Mouse (Mus musculus): ENCODE data around the gene Mapre3.
A peak's percentile ranks its signal among the peaks of the same experiment; 100 is the strongest.
"Not testable (repeated sequence)": the region's sequence is repeated elsewhere in the genome, so short reads cannot be mapped to it uniquely, and the experiment has no call there.

The Mapre3 gene

GRCm38 (mm10) chr5:30824124-30824988 is 9.9 kb downstream of the Mapre3 start:
- no peak for DNase-seq

DNA sequence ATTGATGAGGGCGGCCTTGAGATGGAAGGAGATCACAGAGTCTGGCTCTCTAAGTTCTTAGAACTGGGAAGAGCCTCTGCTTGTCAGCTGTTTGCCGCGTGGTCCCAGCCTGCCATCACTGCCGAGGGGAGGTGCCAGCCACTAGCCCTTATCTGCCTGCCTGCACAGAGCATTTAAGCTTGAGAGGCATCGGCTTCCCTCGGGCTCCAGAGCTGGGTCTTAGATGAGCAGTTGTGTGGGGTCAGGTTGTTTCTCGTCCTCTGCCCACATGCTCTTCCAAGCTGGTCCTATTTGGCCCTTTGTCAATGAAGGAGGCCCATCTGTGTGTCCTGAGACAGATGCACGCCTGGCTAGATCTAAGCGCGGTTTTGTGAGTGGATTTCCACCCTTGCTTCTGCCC is 10.7 kb downstream of the Mapre3 start:
- no peak for DNase-seq

DNA sequence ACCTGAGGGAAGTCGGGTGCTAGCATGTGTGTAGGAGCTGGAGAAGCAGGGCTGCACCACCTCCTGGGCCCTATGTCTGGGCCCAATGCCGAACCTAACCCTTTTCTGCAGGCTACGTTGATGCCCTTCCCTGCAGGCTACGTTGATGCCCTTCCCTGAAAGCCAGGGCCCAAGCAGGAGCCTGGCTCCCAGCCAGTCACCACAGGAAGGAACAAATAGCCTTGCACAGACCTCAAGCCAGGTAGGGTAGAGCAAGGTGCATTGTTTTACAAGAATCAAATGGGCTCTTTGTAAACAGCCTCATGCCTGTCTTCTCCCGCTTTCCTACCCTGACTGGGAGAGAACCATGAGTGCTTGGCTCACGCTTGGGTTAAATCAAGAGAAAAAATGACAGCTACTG is 11.4 kb downstream of the Mapre3 start:
- no peak for DNase-seq

DNA sequence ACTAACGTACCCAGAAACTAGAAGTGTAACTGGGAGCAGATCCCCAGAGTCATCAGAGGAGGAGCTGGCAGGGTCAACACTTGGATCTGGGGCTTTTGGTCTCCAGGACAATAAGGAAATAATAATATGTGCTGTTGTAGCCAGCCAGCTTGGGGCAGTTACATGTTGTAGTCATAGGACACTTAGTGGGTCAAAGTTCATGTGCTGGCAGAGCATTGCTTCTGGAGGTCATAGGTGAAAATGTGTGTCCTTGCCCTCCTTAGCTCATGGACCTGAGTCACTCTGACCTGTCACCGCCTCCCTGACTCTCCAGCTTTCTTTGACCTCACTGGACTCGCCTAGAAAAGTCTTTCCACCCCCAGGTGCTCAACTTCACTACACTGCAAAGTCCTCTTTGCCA is 19.0 kb downstream of the Mapre3 start:
- DNase-seq = no peak

DNA sequence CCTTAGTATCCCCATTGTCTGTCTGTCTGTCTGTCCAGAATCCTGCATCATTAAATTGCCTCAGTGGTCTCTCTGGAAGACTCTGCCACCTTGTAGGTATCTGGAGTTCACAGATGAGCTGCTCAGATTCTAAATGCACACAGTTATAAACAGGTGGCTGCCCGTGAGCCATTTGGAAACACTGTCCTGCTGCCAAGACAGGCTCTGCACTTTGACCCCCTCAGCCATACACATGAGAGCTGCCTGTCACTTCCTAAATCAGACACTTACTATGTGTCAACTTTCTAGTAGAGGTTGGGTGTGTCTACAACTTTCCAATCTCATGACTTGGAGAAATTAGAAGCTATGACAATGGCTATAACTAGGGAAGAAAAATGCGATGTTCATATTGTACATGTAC is 25.3 kb downstream of the Mapre3 start:
- DNase-seq = no peak

GRCm38 (mm10) chr5:30841896-30842295 is 27.5 kb downstream of the Mapre3 start:
- DNase-seq = no peak

- peak; percentile 68 to 79 for DNase-seq
These were observed 35.6 kb downstream of the Mapre3 start for GRCm38 (mm10) chr5:30849891-30850555.

- DNase-seq = no peak
These were observed 36.1 kb downstream of the Mapre3 start for GRCm38 (mm10) chr5:30850556-30850925.

DNA sequence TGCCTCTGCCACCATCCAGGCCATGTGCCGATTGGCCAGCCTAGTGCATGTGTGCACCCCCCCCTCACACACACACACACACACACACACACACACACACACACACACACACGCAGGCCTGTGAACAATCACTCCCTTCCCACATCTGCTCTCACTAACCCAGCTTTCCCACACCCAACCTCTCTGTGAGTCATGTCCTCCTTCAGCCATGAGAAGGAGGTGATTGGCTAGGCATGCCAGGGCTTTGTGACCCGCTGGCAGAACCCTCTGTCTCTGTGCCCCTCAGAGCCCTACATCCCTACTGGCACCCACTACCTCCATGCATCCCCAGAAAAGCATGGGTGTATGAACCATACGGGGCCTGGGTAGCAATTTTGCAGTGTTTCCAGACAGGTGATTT is 39.1 kb downstream of the Mapre3 start:
- peak in 1 of 2 experiments; percentile 15 for DNase-seq

DNA sequence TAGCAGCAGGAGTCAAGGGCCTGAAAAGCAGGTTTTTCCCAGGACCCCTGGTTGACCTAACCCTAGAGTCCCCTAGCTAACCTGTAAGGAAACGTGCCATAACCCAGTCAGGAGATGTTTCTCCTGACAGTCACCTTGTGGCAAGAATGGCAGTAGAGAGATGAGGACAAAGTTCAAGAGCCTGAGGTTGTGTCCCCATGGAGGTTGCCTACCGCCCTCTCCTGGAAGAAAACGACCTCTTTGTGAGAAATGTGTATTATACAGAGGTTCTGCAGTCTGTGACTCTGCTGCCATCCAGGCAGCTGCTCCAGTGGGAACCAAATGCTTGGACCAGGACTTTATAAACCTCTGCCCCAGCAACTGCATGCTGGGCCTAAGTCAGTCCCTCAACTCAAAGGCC is 41.2 kb downstream of the Mapre3 start:
- peak in 1 of 2 experiments; percentile 16 for DNase-seq

- DNase-seq = no peak
These were observed 41.7 kb downstream of the Mapre3 start for GRCm38 (mm10) chr5:30856124-30856523.

DNA sequence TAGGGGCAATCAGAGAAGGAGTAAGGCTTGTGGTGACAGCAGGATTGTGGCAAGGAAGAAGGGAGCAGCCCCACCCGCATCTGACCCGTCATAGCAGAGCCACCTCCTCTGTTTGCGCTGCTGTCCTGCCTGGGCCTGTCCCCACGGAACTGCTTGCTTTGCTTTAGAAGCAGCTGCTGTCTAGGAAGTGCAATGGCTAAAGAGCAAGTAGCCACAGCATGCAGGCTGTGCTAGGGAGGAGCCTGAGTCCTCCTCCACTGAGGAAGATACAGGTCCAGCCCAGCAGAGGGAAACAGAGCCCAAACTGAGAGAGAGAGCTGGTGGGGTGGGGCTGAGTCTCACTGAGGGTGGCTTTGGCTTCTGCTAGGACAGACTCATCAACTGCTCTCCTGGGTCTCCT is 49.4 kb downstream of the Mapre3 start:
- peak in 1 of 2 experiments; percentile 45 for DNase-seq

DNA sequence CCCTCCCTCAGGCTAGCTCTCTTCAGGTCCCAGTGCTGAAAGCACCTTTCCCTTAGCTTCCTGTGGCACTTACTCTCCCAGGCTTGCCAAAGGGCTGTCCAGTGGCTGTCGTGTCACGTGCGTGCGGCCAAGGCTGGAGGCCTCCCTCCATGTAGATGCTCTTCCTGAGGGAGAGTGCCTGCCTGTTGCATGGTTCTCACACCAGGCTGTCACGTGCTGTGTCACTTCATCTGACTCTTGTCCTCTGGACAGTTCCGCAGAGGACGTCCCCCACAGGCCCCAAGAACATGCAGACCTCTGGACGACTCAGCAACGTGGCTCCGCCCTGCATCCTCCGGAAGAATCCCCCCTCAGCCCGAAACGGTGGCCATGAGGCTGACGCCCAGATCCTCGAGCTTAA is 49.9 kb downstream of the Mapre3 start:
- no peak for DNase-seq

DNA sequence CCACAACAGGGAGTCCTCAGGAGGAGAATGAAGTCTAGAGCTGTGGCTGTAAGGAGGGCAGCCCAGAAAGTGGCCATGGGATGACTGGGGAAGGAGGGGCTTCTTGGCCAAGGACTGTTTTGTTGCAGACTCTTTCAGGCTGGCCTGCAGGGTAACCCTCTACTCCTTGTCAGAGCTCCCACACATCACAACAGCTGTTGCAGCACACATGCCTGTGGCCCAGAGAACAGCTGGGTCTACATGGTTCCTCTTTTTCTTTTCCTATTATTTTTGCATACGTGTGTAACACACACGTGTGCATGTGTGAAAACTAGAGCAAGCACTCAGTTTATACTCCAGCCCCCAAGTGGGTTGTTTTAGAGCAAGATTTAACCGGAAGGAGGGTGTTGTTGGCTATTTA is 52.4 kb downstream of the Mapre3 start:
- no peak for DNase-seq

- no peak for DNase-seq
These were observed 53.3 kb downstream of the Mapre3 start, which contains the start of gene Tmem214 for GRCm38 (mm10) chr5:30867712-30868111. TSS of gene Tmem214 (plus strand) at chr5:30868012.

- DNase-seq = peak in 1 of 2 experiments; percentile 20
These were observed 54.5 kb downstream of the Mapre3 start for GRCm38 (mm10) chr5:30868981-30869380.

GRCm38 (mm10) chr5:30869405-30870130 is 55.1 kb downstream of the Mapre3 start:
- peak; percentile 94 to 95 for DNase-seq

DNA sequence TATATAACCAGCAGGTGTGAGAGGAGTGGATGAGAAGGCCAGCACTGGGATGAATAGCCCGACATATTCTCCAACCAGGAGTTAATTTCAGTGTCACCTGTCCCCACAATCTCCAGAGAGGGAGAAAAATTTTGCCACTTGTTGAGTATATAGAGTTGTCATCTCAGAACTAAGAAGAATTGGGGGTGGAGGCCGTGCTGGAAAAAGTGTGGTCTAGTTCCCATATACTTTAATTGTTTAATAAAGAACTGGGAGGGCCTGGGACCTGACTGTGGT is 55.6 kb downstream of the Mapre3 start:
- no peak for DNase-seq

- no peak for DNase-seq
These were observed 58.1 kb downstream of the Mapre3 start for GRCm38 (mm10) chr5:30872574-30872973.

GRCm38 (mm10) chr5:30874365-30874764 is 59.9 kb downstream of the Mapre3 start:
- no peak for DNase-seq

- no peak for DNase-seq
These were observed 64.2 kb downstream of the Mapre3 start for GRCm38 (mm10) chr5:30878616-30879015.

DNA sequence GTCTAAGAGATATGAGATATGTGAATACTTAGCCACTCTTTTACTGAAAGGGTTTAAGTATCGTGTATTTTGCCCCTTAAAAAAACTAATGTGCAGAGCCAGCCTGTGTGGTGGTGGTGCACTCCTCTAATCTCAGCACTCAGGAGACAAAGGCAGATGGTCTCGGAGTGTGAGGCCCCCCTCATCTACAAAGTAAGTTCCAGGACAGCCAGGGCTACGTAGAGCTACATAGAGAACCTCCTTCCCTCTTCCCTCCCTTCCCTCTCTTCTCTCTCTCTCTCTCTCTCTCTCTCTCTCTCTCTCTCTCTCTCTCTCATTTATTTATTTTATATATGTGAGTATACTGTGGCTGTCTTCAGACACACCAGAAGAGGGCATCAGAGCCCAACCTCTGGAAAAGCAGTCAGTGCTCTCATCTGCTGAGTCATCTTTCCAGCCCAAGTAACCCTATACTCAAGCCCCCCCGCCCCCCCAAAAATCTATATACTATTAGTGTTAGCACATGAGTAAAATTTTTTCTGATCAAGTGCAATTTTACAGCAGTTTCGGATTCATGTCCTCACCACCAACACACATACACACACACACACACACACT is 65.0 kb downstream of the Mapre3 start:
- DNase-seq = no peak

DNA sequence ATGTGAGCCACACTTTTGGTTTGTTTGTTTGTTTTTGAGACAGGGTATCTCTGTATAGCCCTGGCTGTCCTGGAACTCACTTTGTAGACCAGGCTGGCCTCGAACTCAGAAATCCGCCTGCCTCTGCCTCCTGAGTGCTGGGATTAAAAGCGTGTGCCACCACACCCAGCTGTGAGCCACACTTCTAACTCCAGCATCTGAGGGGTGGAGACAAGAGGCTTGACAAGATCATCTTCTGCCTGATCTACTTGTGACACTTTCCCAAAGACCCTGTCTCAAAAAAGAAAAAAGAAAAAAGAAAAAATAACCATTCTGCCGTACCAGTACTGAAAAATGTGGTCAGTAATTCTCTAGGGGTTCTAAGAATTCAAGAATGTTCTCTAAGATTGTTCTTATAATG is 67.4 kb downstream of the Mapre3 start:
- not testable (repeated sequence) for DNase-seq
